Mouse (Mus musculus) MEL (cell line): ENCODE measurements around the gene Cadps. TPM values are rescaled to one million over a fixed set of nuclear protein-coding genes. Genes with fewer than 3 reads are reported as not detected.

ENCODE experiments used
- DNase-seq: peaks from one replicate; pipeline ENCODE4 v3.0.0; 2011; ENCODE audit warnings: low read depth, low spot score
- H3K27ac ChIP-seq: 2 replicates; pipeline ENCODE4 v1.5.1; 2012; ENCODE audit warnings: low read depth, mild to moderate bottlenecking, control low read depth, low read length, moderate library complexity; ENCODE audit not compliant: control insufficient read depth
- H3K27me3 ChIP-seq, 2 experiments: fragments of 150-350 bp in 1 of 2; sonication (generic) in 1 of 2; 2 replicates each; pipeline ENCODE4 v1.6.1; 2012; ENCODE audit warnings: low read length in 2 of 2, mild to moderate bottlenecking in 2 of 2, improper control_type of control experiment in 1 of 2, moderate library complexity in 1 of 2; ENCODE audit not compliant: insufficient read depth in 2 of 2, control insufficient read depth in 1 of 2
- H3K36me3 ChIP-seq, 2 experiments: 2 replicates each; pipeline ENCODE4 v1.6.1; 2012 to 2014; ENCODE audit warnings: low read length in 2 of 2, improper control_type of control experiment in 1 of 2, inconsistent platforms in 1 of 2, mild to moderate bottlenecking in 1 of 2; ENCODE audit not compliant: insufficient read depth in 2 of 2, control insufficient read depth in 1 of 2
- H3K4me1 ChIP-seq, 2 experiments: fragments of 150-350 bp in 1 of 2; sonication (generic) in 1 of 2; 2 replicates each; pipeline ENCODE4 v1.6.1; 2012; ENCODE audit warnings: low read length in 2 of 2, improper control_type of control experiment in 1 of 2, mild to moderate bottlenecking in 1 of 2; ENCODE audit not compliant: insufficient read depth in 2 of 2, control insufficient read depth in 1 of 2
- H3K4me3 ChIP-seq, 2 experiments: fragments of 150-350 bp in 1 of 2; sonication (generic) in 1 of 2; 2 replicates each; pipeline ENCODE4 v1.5.1; 2012; ENCODE audit warnings: low read depth in 2 of 2, low read length in 2 of 2, mild to moderate bottlenecking in 2 of 2, moderate library complexity in 2 of 2, control low read depth in 1 of 2, improper control_type of control experiment in 1 of 2; ENCODE audit not compliant: control insufficient read depth in 1 of 2, insufficient read depth in 1 of 2
- H3K79me2 ChIP-seq: 2 replicates; pipeline ENCODE4 v1.6.1; 2012; ENCODE audit warnings: mild to moderate bottlenecking, low read length, moderate library complexity; ENCODE audit not compliant: control insufficient read depth, poor library complexity, insufficient read depth
- H3K9ac ChIP-seq: 2 replicates; pipeline ENCODE4 v1.6.1; 2012; ENCODE audit warnings: low read depth, mild to moderate bottlenecking, control low read depth, low read length, moderate library complexity; ENCODE audit not compliant: control insufficient read depth, poor library complexity, severe bottlenecking
- H3K9me3 ChIP-seq: fragments of 150-350 bp; sonication (generic); replicated peaks from 2 replicates; pipeline ENCODE4 v1.6.1; 2012; ENCODE audit warnings: mild to moderate bottlenecking, low read length, improper control_type of control experiment, moderate library complexity; ENCODE audit not compliant: insufficient read depth
- CHD1 ChIP-seq: IDR thresholded peaks from 2 replicates; pipeline ENCODE4 v1.6.1; 2012; ENCODE audit warnings: low read depth, mild to moderate bottlenecking, inconsistent platforms, low read length, improper control_type of control experiment
- E2F4 ChIP-seq: IDR thresholded peaks from 2 replicates; pipeline ENCODE4 v1.6.1; 2011; ENCODE audit warnings: low read depth, low read length, improper control_type of control experiment, borderline replicate concordance
- ELF1 ChIP-seq: IDR thresholded peaks from 2 replicates; pipeline ENCODE4 v1.6.1; 2014; ENCODE audit warnings: low read depth, mild to moderate bottlenecking, inconsistent platforms, low read length, improper control_type of control experiment, moderate library complexity
- ETS1 ChIP-seq: IDR thresholded peaks from 2 replicates; pipeline ENCODE4 v1.6.1; 2012; ENCODE audit warnings: low read depth, mild to moderate bottlenecking, inconsistent platforms, low read length, improper control_type of control experiment, moderate library complexity
- GABPA ChIP-seq: IDR thresholded peaks from 2 replicates; pipeline ENCODE4 v1.6.1; 2012; ENCODE audit warnings: low read depth, mild to moderate bottlenecking, inconsistent platforms, low read length, improper control_type of control experiment, moderate library complexity
- HCFC1 ChIP-seq: IDR thresholded peaks from 2 replicates; pipeline ENCODE4 v1.6.1; 2012; ENCODE audit warnings: low read depth, mild to moderate bottlenecking, inconsistent platforms, low read length, improper control_type of control experiment, moderate library complexity
- JUND ChIP-seq: IDR thresholded peaks from 2 replicates; pipeline ENCODE4 v1.6.1; 2011; ENCODE audit warnings: low read depth, mild to moderate bottlenecking, improper control_type of control experiment, low read length
- MAFK ChIP-seq: IDR thresholded peaks from 2 replicates; pipeline ENCODE4 v1.6.1; 2011; ENCODE audit warnings: low read depth, mild to moderate bottlenecking, low read length, improper control_type of control experiment, borderline replicate concordance
- MAX ChIP-seq: IDR thresholded peaks from 2 replicates; pipeline ENCODE4 v1.6.1; 2011; ENCODE audit warnings: low read length, improper control_type of control experiment
- MAZ ChIP-seq: IDR thresholded peaks from 2 replicates; pipeline ENCODE4 v1.6.1; 2012; ENCODE audit warnings: low read depth, mild to moderate bottlenecking, inconsistent platforms, low read length, improper control_type of control experiment
- MEF2A ChIP-seq: IDR thresholded peaks from 2 replicates; pipeline ENCODE4 v1.6.1; 2014; ENCODE audit warnings: low read depth, mild to moderate bottlenecking, inconsistent platforms, low read length, improper control_type of control experiment; ENCODE audit not compliant: poor library complexity, insufficient replicate concordance, severe bottlenecking; ENCODE audit errors: extremely low read depth
- MYC ChIP-seq: IDR thresholded peaks from 2 replicates; pipeline ENCODE4 v1.6.1; 2011; ENCODE audit warnings: low read depth, mild to moderate bottlenecking, low read length, improper control_type of control experiment, moderate library complexity
- NELFE ChIP-seq: IDR thresholded peaks from 2 replicates; pipeline ENCODE4 v1.6.1; 2011; ENCODE audit warnings: low read depth, low read length, improper control_type of control experiment
- NRF1 ChIP-seq: IDR thresholded peaks from 2 replicates; pipeline ENCODE4 v1.6.1; 2014; ENCODE audit warnings: low read depth, mild to moderate bottlenecking, inconsistent platforms, low read length, improper control_type of control experiment, moderate library complexity; ENCODE audit not compliant: poor library complexity, insufficient read depth, severe bottlenecking
- POLR2AphosphoS2 ChIP-seq: IDR thresholded peaks from 2 replicates; pipeline ENCODE4 v1.6.1; 2011; ENCODE audit warnings: low read length, improper control_type of control experiment
- RAD21 ChIP-seq: IDR thresholded peaks from 2 replicates; pipeline ENCODE4 v1.6.1; 2011; ENCODE audit warnings: mild to moderate bottlenecking, low read depth, low read length, improper control_type of control experiment
- SMC3 ChIP-seq: IDR thresholded peaks from 2 replicates; pipeline ENCODE4 v1.6.1; 2011; ENCODE audit warnings: low read depth, low read length, improper control_type of control experiment
- TAL1 ChIP-seq: IDR thresholded peaks from 2 replicates; pipeline ENCODE4 v1.6.1; 2012; ENCODE audit warnings: mild to moderate bottlenecking, inconsistent platforms, low read length, moderate library complexity, mixed read lengths
- UBTF ChIP-seq: IDR thresholded peaks from 2 replicates; pipeline ENCODE4 v1.6.1; 2012; ENCODE audit warnings: low read depth, mild to moderate bottlenecking, inconsistent platforms, low read length, improper control_type of control experiment, moderate library complexity, borderline replicate concordance; ENCODE audit not compliant: insufficient read depth
- USF1 ChIP-seq: IDR thresholded peaks from 2 replicates; pipeline ENCODE4 v1.6.1; 2014; ENCODE audit warnings: low read depth, mild to moderate bottlenecking, inconsistent platforms, low read length, improper control_type of control experiment, moderate library complexity
- ZC3H11A ChIP-seq: IDR thresholded peaks from 2 replicates; pipeline ENCODE4 v1.6.1; 2012; ENCODE audit warnings: low read depth, mild to moderate bottlenecking, inconsistent platforms, low read length, improper control_type of control experiment
- ZKSCAN1 ChIP-seq: IDR thresholded peaks from 2 replicates; pipeline ENCODE4 v1.6.1; 2012; ENCODE audit warnings: low read depth, mild to moderate bottlenecking, inconsistent platforms, low read length, improper control_type of control experiment, moderate library complexity
- ZNF384 ChIP-seq: IDR thresholded peaks from 2 replicates; pipeline ENCODE4 v1.6.1; 2012; ENCODE audit warnings: low read depth, mild to moderate bottlenecking, inconsistent platforms, low read length, improper control_type of control experiment
- polyA plus RNA-seq, 2 experiments: library from polyadenylated mRNA; stranded (reverse) in 1 of 2; unstranded in 1 of 2; fragments of >175 nt in 1 of 2; fragments of >200 nt in 1 of 2; gene quantifications; 2 replicates each; pipeline versions ENCODE4 v1.2.1 to v1.2.4; 2012; ENCODE audit warnings: low replicate concordance in 2 of 2, low read depth in 1 of 2; ENCODE audit not compliant: insufficient read length in 2 of 2, insufficient read depth in 1 of 2, missing spikeins in 1 of 2
- total RNA-seq: library from RNA; depleted of rRNA; stranded (reverse); fragments of 300-350 nt; gene quantifications from 2 replicates; pipeline ENCODE4 v1.2.3, GENCODE M21; 2012

Cadps gene
- total and polyA plus RNA-seq, 3 experiments, result not detected

DNA sequence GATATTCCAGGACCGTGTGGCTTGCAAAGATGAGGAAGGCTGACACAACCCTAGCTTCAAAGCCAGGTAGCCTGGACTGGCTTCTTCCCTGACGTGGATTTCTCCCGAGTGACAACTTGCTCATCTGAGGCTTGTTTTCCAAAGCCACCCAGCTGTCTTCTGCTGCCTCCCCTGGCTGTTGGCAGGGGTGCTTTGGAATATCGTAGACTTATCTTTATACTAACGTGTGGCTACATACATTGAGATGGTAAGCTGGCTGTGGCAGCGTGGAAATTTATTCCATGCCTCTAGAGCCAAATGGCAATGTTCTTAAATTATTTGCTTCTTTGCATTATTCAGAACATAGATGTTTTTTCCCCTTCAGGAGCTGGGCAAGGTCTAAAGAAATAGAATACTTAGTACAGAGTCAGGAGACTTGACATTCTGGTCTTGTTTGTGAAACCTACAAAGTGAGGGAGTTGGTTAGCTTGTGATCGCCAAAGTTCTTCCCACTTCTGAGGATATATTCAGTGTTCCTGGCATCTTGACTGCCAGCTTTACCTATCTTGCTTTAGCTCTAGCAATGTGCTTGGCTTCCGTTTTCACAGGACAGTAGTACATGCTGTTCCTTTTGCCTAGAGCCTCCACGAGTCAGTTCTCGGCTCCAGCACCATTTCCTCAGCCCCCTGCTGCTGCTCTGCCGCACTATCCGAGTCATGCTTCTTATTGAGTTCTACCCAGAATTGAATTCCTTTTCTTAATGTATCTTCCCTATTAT lies 318.5 kb downstream of the Cadps start:
- no peak for TF ChIP-seq ZKSCAN1
- no peak for TF ChIP-seq POLR2AphosphoS2
- no peak for TF ChIP-seq RAD21
- TF ChIP-seq TAL1, result no peak
- no peak for TF ChIP-seq NRF1
- no peak for TF ChIP-seq MAZ
- TF ChIP-seq UBTF, result no peak
- TF ChIP-seq MYC, result no peak
- TF ChIP-seq MAX, result no peak
- TF ChIP-seq CHD1, result no peak
- no peak for TF ChIP-seq SMC3
- no peak for TF ChIP-seq ETS1
- no peak for TF ChIP-seq ZC3H11A
- TF ChIP-seq JUND, result no peak
- no peak for TF ChIP-seq E2F4
- TF ChIP-seq HCFC1, result no peak
- no peak for TF ChIP-seq MEF2A
- no peak for TF ChIP-seq ELF1
- no peak for TF ChIP-seq MAFK
- Histone ChIP-seq H3K9ac (no peak overlapping the region), H3K79me2 (no peaks in the 10 kb centered on the region), H3K27me3 (no peaks in the 10 kb centered on the region), H3K4me3 (no peak overlapping the region), H3K27ac (no peak overlapping the region), H3K36me3 (no peaks in the 10 kb centered on the region), H3K9me3 (no peaks in the 10 kb centered on the region), H3K4me1 (no peaks in the 10 kb centered on the region)
- no peak for DNase-seq

DNA sequence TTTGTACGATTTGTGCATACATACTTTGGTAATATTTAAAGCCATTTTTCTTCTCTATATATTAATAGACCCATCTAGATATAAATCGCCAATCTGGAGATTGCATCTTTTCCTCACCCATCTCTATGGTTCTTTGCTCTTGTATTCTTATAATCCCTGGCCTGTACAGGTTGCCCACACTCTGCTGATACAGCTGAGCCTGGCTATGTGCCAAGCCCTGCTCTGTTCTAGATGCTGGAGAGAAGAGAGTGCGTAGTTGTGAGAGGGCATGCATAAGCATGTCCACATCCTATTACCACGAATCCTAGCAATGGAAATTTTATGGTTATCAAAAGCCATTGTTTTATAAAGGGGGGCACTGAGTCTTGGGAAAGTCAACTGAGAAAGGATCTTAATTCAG lies 360.7 kb downstream of the Cadps start:
- no peak for DNase-seq
- H3K9me3 ChIP-seq, result no peaks in the 10 kb centered on the region
- no peaks in the 10 kb centered on the region for H3K36me3 ChIP-seq

More for the DNA sequence above, 360.7 kb downstream of the Cadps start:
- H3K27me3 ChIP-seq, result no peaks in the 10 kb centered on the region
- no peak overlapping the region for H3K4me3 ChIP-seq
- TF ChIP-seq TAL1 (no peak), USF1 (no peak), MEF2A (no peak), ZKSCAN1 (no peak), GABPA (no peak), NRF1 (no peak), NELFE (no peak), MAX (no peak), ZNF384 (no peak)
- no peak overlapping the region for H3K27ac ChIP-seq
- H3K9ac ChIP-seq, result no peak overlapping the region
- H3K79me2 ChIP-seq, result no peaks in the 10 kb centered on the region
- no peaks in the 10 kb centered on the region for H3K4me1 ChIP-seq
